Mouse (Mus musculus) adrenal gland, adult 8-10 months (tissue): ENCODE measurements around the gene Phgr1. TPM values are rescaled to one million over a fixed set of nuclear protein-coding genes. Genes with fewer than 3 reads are reported as not detected.
A peak's percentile ranks its signal among the peaks of the same experiment; 100 is the strongest.

ENCODE experiments used
- DNase-seq: peaks from one replicate; pipeline ENCODE4 v3.0.0; 2022
- total RNA-seq, 4 experiments: library from RNA; stranded (reverse); gene quantifications; 2 replicates each; pipeline ENCODE4 v1.2.4; 2022

The Phgr1 gene
- total RNA-seq, 4 experiments from 2014 or later: not detected

GRCm38 (mm10) chr2:118779504-118780480 lies 7.2 kb downstream of the Phgr1 start, which contains the start of gene Disp2:
Gene Disp2 (plus strand): TSS chr2:118779719.
- peak; percentile 92 for DNase-seq

- DNase-seq: no peak
Measured at GRCm38 (mm10) chr2:118781115-118781514, 8.5 kb downstream of the Phgr1 start.

GRCm38 (mm10) chr2:118782303-118782702 lies 9.7 kb downstream of the Phgr1 start:
- no peak for DNase-seq

DNA sequence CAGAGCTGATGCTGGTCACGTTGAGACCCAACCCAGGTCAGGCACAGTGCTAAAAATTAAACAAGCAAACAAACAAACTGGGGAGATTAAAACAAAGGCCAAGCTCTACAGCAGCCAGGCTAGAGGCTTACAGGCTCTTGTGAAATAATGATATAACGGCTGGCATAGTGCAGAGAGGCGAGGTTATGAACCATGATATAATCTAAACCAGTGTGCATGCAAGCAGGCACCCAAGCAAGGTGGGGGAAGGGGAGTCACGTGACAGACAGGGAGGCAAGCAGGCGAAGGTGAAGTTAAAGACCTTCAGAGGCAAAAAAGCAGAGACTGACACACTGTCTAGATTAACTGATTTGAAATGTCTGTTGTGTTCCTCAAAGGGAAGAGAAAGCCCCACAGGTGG lies 10.5 kb downstream of the Phgr1 start:
- DNase-seq: no peak

DNA sequence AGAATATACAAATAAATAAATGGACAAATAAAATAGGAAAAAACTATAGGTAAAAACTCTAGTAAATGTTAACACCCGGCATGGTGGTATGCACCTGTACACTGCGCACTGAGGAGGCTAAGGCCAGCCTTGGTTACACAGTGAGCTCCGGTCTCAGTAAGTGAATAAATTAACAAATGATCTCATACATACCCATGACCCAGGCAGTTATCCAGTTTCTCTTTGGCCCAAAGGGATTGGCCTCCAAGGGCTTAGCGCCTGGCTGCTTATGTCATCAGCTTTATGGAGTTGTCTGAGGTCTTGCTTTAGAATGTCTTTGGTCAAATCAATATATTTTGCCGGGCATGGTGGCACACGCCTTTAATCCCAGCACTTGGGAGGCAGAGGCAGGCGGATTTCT lies 11.1 kb downstream of the Phgr1 start:
- no peak for DNase-seq

- no peak for DNase-seq
Measured at GRCm38 (mm10) chr2:118786525-118786924, 14.0 kb downstream of the Phgr1 start.

GRCm38 (mm10) chr2:118789501-118789900 lies 16.9 kb downstream of the Phgr1 start:
- DNase-seq: peak; percentile 52

DNA sequence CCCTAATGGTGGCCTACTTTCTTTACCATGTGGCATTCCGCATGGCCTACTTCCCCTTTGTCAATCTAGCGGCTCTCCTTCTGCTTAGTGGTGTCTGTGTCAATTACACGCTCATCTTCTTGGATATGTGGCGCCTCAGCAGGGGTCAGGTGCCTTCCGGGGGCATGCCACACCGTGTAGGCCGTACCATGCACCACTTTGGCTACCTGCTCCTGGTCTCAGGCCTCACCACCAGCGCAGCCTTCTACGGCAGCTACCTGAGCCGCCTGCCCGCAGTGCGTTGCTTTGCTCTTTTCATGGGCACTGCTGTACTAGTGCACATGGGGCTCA lies 17.6 kb downstream of the Phgr1 start:
- DNase-seq: no peak

DNA sequence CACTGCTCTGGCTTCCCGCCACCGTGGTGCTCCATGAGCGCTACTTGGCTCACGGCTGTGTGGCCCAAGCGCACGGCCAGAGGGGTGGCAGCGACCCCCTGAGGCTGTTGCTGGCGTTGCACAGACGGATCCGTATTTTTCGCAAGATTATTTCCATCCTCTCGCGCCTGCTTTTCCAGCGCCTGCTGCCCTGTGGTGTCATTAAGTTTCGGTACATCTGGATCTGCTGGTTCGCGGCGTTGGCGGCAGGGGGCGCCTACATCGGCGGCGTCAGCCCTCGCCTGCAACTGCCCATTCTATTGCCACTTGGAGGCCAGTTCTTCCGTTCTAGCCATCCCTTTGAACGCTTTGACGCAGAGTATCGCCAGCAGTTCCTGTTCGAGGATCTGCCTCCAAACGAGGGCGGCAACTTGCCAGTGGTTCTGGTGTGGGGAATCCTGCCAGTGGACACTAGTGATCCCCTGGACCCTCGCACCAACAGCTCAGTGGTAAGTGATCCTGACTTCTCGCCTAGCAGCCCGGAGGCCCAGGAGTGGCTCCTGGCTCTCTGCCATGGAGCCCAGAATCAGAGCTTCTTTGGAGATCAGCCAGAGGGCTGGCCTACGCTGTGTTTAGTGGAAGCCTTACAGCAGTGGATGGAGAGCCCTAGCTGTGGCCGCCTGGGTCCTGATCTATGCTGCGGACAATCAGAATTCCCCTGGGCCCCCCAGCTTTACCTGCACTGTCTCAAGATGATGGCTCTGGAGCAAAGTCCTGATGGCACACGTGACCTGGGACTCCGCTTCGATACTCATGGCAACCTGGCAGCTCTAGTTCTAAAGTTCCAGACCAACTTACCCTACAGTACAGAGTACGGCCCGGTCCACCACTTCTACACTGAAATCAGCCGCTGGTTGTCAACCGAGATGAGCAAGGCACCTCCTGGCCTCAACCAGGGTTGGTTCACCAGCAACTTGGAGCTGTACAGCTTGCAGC lies 18.3 kb downstream of the Phgr1 start:
- peak; percentile 65 for DNase-seq

- DNase-seq: no peak
Measured at GRCm38 (mm10) chr2:118791591-118792258, 19.2 kb downstream of the Phgr1 start.

- DNase-seq: no peak
Measured at GRCm38 (mm10) chr2:118792259-118792613, 19.7 kb downstream of the Phgr1 start.

GRCm38 (mm10) chr2:118793636-118794035 lies 21.1 kb downstream of the Phgr1 start:
- no peak for DNase-seq

DNA sequence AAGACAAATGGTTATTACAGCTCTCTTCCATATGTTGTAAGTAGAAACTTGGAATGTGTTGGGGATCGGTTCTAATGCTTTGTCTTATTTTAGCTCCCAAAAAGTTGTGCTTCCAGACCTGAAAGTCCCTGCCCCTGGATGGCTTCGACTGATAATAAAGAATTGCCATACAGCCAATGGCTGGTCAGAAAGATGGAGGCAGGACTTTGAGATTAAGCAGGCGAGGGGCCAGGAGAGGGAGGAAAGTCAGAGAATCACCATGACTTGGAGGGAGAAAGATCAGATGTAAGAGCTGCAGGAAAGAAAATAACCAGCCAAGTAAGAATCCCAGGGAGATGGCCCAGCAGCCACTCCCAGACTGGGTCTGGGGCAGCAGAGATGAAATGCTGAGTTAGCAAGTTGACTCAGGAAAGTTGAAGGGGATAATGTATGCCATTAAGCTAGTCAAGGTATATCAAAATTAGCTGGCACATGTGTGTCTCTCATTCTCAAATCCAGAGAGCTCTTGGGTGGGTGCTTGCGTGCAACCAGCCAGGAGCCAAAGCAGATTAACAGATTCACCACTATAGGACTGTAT lies 30.1 kb downstream of the Phgr1 start:
- DNase-seq: no peak

GRCm38 (mm10) chr2:118804474-118804873 lies 31.9 kb downstream of the Phgr1 start:
- DNase-seq: no peak

DNA sequence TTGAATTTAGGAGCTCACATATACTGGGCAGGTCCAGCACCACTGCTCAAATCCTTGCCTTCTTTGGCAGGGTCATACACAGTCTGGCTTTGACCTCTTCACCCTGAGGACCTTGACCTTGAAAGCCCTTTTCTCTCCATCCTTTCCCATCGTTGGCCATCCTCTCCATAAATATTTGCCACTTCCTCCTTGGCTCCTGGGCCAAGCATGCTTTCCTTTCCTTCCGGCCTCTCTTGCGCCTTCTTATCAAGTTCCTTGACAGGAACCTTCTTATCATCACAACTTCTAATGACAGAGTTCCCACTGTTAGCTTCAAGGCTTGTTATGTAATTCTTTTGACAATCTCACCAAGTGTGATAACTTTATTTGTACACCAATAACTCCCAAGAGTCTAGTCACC lies 32.6 kb downstream of the Phgr1 start:
- no peak for DNase-seq

DNA sequence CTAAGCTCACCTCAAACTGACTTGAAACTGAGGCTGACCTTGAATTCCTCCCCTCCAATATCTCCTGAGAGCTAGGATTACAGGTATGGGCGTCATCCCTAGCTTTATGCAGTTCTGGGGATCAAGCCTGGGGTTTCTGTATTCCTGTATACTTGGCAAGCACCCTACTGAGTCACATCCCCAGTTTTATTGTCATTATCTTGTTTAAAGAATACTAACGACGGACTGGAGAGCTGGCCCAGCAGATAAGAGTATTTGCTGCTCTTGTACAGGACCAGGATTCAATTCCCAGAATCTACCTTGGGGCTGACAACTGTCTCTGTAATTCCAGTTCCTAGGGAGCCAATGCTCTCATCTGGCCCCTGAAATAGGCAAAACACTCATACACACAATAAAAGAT lies 33.2 kb downstream of the Phgr1 start:
- no peak for DNase-seq

- DNase-seq: no peak
Measured at GRCm38 (mm10) chr2:118806860-118807259, 34.3 kb downstream of the Phgr1 start.

DNA sequence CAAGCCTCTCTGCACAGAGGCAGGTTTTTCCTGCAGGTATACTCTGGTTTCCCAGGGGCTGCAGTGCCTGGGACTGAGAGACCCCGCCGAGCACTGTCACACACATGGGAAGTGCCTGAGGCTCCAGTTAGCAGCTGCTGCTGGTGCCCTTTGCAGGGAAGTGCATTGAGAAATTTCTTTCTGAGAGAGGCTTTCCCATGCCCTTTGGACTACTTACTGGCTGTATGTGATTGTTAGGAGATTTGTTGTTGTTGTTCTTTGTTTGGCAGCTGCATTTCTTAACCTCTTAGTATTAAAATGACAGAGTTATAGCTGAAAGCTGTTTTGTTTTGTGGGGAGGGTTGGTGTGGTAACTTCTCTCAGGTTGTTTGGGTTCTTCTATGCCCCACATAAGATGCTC lies 38.3 kb downstream of the Phgr1 start:
- no peak for DNase-seq

GRCm38 (mm10) chr2:118812724-118813123 lies 40.2 kb downstream of the Phgr1 start:
- DNase-seq: no peak

GRCm38 (mm10) chr2:118813981-118814836 lies 41.6 kb downstream of the Phgr1 start, which contains the start of gene Knstrn:
Gene Knstrn (plus strand): TSS chr2:118814003.
- peak; percentile 85 for DNase-seq

- no peak for DNase-seq
Measured at GRCm38 (mm10) chr2:118822800-118823199, 50.2 kb downstream of the Phgr1 start.
